Mouse (Mus musculus) neural tube, embryonic 13.5 days (tissue): ENCODE results near the gene Akr1b3. TPM values are rescaled to one million over a fixed set of nuclear protein-coding genes. Genes with fewer than 3 reads are reported as not detected.
A peak's percentile ranks its signal among the peaks of the same experiment; 100 is the strongest.
"Not testable (repeated sequence)": the region's sequence is repeated elsewhere in the genome, so short reads cannot be mapped to it uniquely, and the experiment has no call there.

Experiments used
- ATAC-seq: fragments of 200-750 bp; cut with Nextera tagmentation; 2 replicates; pipeline ENCODE4 v1.8.0; 2017; ENCODE audit warnings: low read depth, mild to moderate bottlenecking, moderate TSS enrichment, moderate library complexity
- H3K27ac ChIP-seq: fragments of 300-500 bp; sonication (generic); replicated peaks from 2 replicates; pipeline ENCODE4 v1.5.1; 2015; ENCODE audit warnings: moderate library complexity, mild to moderate bottlenecking, inconsistent platforms
- H3K27me3 ChIP-seq: fragments of 300-500 bp; sonication (generic); 2 replicates; pipeline ENCODE4 v1.6.1; 2015; ENCODE audit warnings: mild to moderate bottlenecking, inconsistent platforms
- H3K36me3 ChIP-seq: fragments of 300-500 bp; sonication (generic); 2 replicates; pipeline ENCODE4 v1.6.1; 2015; ENCODE audit warnings: mild to moderate bottlenecking, inconsistent platforms
- H3K4me1 ChIP-seq: fragments of 300-500 bp; sonication (generic); replicated peaks from 2 replicates; pipeline ENCODE4 v1.6.1; 2015; ENCODE audit warnings: inconsistent platforms
- H3K4me2 ChIP-seq: fragments of 300-500 bp; sonication (generic); 2 replicates; pipeline ENCODE4 v1.6.1; 2015; ENCODE audit warnings: inconsistent platforms, mild to moderate bottlenecking, moderate library complexity
- H3K4me3 ChIP-seq: fragments of 300-500 bp; sonication (generic); 2 replicates; pipeline ENCODE4 v1.5.1; 2015; ENCODE audit warnings: mild to moderate bottlenecking, inconsistent platforms
- H3K9ac ChIP-seq: fragments of 300-500 bp; sonication (generic); 2 replicates; pipeline ENCODE4 v1.6.1; 2015; ENCODE audit warnings: moderate library complexity, mild to moderate bottlenecking, inconsistent platforms
- H3K9me3 ChIP-seq: fragments of 300-500 bp; sonication (generic); 2 replicates; pipeline ENCODE4 v1.6.1; 2016; ENCODE audit warnings: inconsistent platforms
- WGBS: fragments of 180-500 bp; shearing (Covaris S2); methylation state at CpG from one replicate; pipeline ENCODE4 v1.1.7; 2015; 5-methylcytosine and 5-hydroxymethylcytosine counted together
- polyA plus RNA-seq: library from polyadenylated mRNA; unstranded; fragments of >200 nt; fragmentation: Nextera tagmentation; extraction: Ambion mirVana; gene quantifications from 2 replicates; pipeline ENCODE4 v1.2.1, GENCODE M21; 2015

The Akr1b3 gene
- polyA plus RNA-seq, 1 experiment from 2014 or later: 109 TPM

DNA sequence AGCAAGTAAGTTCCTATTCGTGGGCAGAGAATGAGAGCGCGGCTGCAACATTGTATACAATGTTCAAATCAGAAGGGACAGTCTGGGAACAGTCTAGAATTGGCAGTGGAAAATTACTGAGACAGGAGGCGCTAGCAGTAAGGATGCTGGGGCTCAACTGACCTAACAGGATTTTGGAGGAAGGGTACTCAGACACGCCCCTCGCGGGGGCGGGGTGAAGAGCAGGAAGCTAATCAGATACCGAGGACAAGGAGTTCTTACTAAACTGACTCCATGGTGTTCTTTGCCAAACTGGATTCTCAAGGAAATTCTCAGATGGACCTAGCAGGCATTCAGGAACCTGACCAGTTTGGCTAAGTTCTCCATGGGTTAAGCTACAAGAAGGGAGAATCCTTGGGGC is 27.7 kb upstream of the Akr1b3 start:
- no peak overlapping the region for H3K9ac ChIP-seq
- WGBS: 32% methylated on average over 9 of the region's 9 CpGs

DNA sequence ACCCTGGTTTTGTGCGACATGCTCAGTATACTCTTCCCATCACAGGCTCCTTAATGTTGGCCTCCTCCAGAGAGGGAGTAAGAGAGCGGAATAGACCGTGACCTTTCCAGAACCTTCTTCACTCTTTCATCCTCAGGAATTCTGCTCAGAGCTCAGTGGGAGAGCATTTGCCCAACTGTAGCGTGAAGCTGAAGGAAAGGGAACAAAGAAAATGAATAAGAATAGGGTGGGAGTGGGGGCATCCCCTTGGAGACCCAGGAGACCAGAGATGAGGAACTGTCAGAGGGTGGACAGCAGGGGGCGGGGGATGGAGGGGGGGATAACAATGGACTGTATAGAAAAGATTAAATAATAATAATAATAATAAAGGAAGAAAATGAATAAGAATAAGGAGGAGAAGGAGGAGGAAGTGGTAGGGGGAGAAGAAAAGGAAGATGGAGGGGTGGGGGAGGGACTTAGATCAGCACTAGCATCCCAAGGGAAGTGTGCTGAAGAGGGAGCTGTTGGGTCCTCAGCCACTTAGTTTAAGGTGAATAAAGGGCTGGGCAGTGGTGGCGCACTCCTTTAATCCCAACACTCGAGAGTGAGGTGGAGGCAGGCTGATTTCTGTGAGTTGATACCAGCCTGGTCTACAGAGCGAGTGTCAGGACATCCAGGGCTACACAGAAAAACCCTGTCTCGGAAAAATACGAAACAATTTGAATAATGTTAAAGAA is 27.0 kb upstream of the Akr1b3 start:
- Histone ChIP-seq H3K27ac (no peak overlapping the region), H3K9me3 (no peaks in the 10 kb centered on the region), H3K27me3 (no peaks in the 10 kb centered on the region), H3K9ac (no peak overlapping the region), H3K36me3 (no peaks in the 10 kb centered on the region), H3K4me1 (peaks cover 10% of the 10 kb centered on the region; the same call in 1 of the 2 replicates), H3K4me2 (no peak overlapping the region), H3K4me3 (no peak overlapping the region)
- 47% methylated on average over 10 of the region's 10 CpGs for WGBS
- ATAC-seq: no peak

More for the DNA sequence above, 27.7 kb upstream of the Akr1b3 start:
- no peaks in the 10 kb centered on the region for H3K27me3 ChIP-seq
- H3K9me3 ChIP-seq: no peaks in the 10 kb centered on the region
- H3K27ac ChIP-seq: no peak overlapping the region
- no peak for ATAC-seq
- no peak overlapping the region for H3K4me2 ChIP-seq
- H3K4me1 ChIP-seq: peaks cover 10% of the 10 kb centered on the region; the same call in 1 of the 2 replicates
- H3K36me3 ChIP-seq: no peaks in the 10 kb centered on the region
- no peak overlapping the region for H3K4me3 ChIP-seq

DNA sequence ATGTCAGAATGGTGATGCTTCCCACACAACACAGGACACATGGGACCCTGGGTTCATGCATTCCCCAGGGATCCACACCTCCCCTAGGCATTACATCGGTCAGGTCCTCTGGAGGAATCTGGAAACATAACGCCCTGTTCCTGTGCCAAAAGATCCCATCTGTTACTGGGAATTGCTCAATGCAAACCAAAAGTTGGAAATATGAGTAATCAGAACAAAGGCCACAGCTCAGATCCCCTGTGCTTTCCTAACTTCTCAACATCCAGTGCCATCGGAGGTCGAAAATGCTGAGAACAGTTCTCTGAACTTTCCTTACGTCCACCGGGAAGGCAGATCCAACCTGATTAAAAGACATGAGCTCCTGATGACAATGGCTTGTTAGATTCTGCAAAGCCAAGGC is 26.1 kb upstream of the Akr1b3 start:
- no peaks in the 10 kb centered on the region for H3K27me3 ChIP-seq
- 87% methylated on average over 6 of the region's 6 CpGs for WGBS
- H3K4me2 ChIP-seq: no peak overlapping the region
- no peaks in the 10 kb centered on the region for H3K9me3 ChIP-seq
- H3K4me1 ChIP-seq: peaks cover 10% of the 10 kb centered on the region; the same call in 1 of the 2 replicates
- no peak overlapping the region for H3K4me3 ChIP-seq
- ATAC-seq: no peak
- H3K9ac ChIP-seq: no peak overlapping the region
- no peaks in the 10 kb centered on the region for H3K36me3 ChIP-seq
- H3K27ac ChIP-seq: no peak overlapping the region

DNA sequence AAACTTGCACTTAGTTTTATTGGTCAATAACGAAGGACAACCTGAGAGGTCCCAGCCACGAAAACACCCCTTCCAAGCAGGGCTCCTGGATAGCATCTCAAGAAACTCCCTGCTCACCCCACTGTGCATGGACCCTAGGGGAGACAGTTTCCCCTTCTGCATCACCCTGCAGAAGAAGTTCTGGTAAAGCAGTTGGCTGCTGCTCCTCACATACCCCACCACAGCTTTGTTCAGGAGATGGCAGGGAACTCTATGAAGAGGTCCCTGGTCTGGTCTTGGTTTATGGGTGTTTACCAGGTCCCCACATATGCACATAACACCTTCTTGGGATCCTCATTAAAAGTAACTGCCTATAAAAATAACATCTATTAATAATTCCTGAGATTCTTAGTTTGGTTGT is 25.2 kb upstream of the Akr1b3 start:
- H3K9me3 ChIP-seq: no peaks in the 10 kb centered on the region
- ATAC-seq: no peak
- WGBS: 90% methylated on average over 2 of the region's 2 CpGs
- H3K4me3 ChIP-seq: no peak overlapping the region
- H3K36me3 ChIP-seq: no peaks in the 10 kb centered on the region
- peaks cover 10% of the 10 kb centered on the region; the same call in 1 of the 2 replicates for H3K4me1 ChIP-seq
- H3K27me3 ChIP-seq: no peaks in the 10 kb centered on the region
- H3K27ac ChIP-seq: no peak overlapping the region
- H3K4me2 ChIP-seq: no peak overlapping the region
- H3K9ac ChIP-seq: no peak overlapping the region

DNA sequence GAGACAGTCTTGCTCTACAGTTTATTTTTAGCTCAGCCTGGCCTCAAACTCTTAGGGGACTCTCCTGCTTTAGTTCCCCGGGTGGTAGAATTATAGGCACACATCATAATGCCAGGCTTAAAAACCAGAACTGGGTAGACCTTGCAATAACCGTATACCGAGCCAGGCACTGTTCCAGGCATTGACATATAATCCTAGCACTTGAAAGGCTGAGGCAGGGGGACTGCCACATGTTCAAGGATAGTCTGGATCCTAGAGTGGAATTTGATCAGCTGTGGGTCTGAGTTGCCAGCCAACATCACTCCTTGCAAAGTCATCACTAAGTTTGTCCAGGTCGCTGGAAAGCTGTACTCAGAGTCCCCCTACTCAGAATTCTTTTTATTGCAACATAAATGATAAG is 24.7 kb upstream of the Akr1b3 start:
- H3K4me2 ChIP-seq: no peak overlapping the region
- H3K9ac ChIP-seq: no peak overlapping the region
- H3K27me3 ChIP-seq: no peaks in the 10 kb centered on the region
- ATAC-seq: no peak
- H3K36me3 ChIP-seq: no peaks in the 10 kb centered on the region
- no peak overlapping the region for H3K27ac ChIP-seq
- no peak overlapping the region for H3K4me3 ChIP-seq
- peaks cover 10% of the 10 kb centered on the region; the same call in 1 of the 2 replicates for H3K4me1 ChIP-seq
- WGBS: 88% methylated on average over 4 of the region's 4 CpGs
- no peaks in the 10 kb centered on the region for H3K9me3 ChIP-seq

DNA sequence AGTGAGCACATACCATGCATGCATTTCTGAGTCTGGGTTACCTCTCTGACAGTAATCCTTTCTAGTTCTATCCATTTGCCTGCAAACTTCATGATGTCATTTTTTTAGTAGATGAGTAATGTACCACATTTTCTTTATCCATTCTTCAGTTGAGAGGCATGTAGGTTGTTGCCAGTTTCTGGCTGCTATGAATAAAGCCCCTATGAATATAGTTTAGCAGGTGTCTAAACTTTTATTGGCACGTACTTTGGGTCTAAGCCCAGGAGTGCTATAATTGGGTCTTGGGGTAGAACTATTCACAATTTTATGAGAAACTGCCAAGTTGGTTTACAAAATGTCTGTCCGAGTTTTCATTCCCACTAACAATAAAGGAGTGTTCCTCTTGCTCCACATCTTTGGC is 20.5 kb upstream of the Akr1b3 start:
- ATAC-seq: no peak
- Histone ChIP-seq H3K9me3 (no peaks in the 10 kb centered on the region), H3K4me2 (no peak overlapping the region), H3K4me1 (no peaks in the 10 kb centered on the region), H3K9ac (no peak overlapping the region), H3K4me3 (no peak overlapping the region), H3K27ac (no peak overlapping the region), H3K27me3 (no peaks in the 10 kb centered on the region), H3K36me3 (no peaks in the 10 kb centered on the region)
- WGBS: 87% methylated on average over 2 of the region's 2 CpGs

DNA sequence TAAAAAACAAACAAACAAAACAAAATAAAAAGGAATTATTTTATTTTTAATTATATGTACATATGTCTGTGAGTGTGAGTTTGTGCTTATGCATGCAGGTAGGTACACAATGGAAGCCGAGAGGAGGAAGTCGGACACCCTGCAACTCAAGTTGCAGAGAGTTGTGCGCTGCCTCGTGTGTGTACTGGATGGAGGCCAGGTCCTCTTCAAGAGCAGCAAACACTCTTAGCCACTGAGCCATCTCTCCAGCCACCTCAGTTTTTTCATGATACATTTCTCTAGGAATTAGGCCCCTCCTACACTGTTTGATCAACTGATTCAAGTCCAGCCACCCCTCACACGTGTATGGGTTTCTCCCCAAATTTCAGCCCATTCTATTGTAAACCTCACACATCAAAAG is 17.4 kb upstream of the Akr1b3 start:
- H3K9ac ChIP-seq: no peak overlapping the region
- H3K36me3 ChIP-seq: no peaks in the 10 kb centered on the region
- ATAC-seq: no peak
- no peaks in the 10 kb centered on the region for H3K4me1 ChIP-seq
- no peak overlapping the region for H3K4me2 ChIP-seq
- H3K27ac ChIP-seq: no peak overlapping the region
- no peak overlapping the region for H3K4me3 ChIP-seq
- H3K9me3 ChIP-seq: no peaks in the 10 kb centered on the region
- H3K27me3 ChIP-seq: no peaks in the 10 kb centered on the region
- 88% methylated on average over 5 of the region's 5 CpGs for WGBS

DNA sequence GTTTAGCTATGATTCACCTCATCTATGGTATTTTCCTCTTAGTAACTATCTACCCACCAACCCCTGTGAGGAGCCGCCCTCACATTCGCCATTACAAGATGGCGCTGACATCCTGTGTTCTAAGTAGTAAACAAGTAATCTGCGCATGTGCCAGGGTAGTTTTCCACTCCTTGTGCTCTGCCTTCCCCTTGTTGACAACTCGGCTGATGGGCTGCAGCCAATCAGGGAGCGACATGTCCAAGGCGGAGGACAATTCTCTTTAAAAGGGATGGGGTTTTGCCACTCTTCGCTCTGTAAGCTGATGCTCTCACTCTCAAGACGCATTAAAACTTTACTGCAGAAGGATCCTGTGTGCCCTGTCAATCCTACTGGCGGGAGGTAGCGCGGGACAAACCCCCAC is 14.5 kb upstream of the Akr1b3 start:
- not testable (repeated sequence) for H3K9me3 ChIP-seq, H3K36me3 ChIP-seq, H3K27ac ChIP-seq, H3K4me2 ChIP-seq, H3K9ac ChIP-seq, H3K4me1 ChIP-seq, H3K4me3 ChIP-seq, H3K27me3 ChIP-seq, ATAC-seq
- 88% methylated on average over 12 of the region's 12 CpGs for WGBS

DNA sequence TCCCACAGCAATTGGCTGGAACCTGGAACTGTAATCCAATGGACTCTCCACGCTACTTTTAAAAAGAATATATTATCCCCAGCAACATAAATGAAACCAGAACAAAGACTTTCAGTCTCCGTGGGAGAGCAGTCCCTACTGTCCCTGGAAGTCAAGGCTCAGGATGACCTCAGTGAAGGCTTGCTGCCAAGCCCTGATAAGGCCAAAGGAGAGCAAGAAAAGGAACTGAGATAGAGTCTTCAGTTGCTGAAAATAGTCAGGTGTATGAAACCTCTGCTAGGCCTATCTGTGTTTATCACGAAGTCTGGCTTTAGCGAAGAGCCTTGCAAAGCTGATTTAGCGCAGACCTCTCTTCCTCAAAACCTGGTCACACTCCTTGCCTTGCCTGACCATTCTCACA is 14.1 kb upstream of the Akr1b3 start:
- no peaks in the 10 kb centered on the region for H3K36me3 ChIP-seq
- H3K4me2 ChIP-seq: no peak overlapping the region
- H3K4me1 ChIP-seq: no peaks in the 10 kb centered on the region
- H3K4me3 ChIP-seq: no peak overlapping the region
- H3K9me3 ChIP-seq: no peaks in the 10 kb centered on the region
- no peaks in the 10 kb centered on the region for H3K27me3 ChIP-seq
- no peak for ATAC-seq
- H3K27ac ChIP-seq: no peak overlapping the region
- 86% methylated on average over 5 of the region's 5 CpGs for WGBS
- H3K9ac ChIP-seq: no peak overlapping the region

DNA sequence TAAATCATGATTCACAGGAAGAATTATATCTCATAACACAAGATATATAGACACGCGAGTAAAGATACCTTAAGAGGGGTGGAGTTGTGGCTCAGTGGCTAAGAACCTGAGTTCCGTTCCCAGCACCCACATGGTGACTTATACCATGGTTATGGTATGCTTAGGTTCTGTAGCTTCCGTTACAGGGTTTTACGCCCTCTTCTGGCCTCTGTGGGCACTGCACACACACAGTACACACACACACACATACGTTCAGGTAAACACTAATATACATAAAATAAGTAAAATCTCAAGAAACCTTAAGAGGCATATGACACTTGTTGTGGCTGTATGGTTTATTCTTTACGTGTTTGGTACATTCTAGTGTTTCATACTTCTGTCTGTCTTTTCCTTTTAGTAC is 4.8 kb upstream of the Akr1b3 start:
- ATAC-seq: no peak
- Histone ChIP-seq H3K9me3 (no peaks in the 10 kb centered on the region), H3K27ac (no peak overlapping the region), H3K9ac (no peak overlapping the region), H3K4me1 (peaks cover 7% of the 10 kb centered on the region; the same call in 1 of the 2 replicates), H3K4me3 (no peak overlapping the region), H3K36me3 (no peaks in the 10 kb centered on the region), H3K27me3 (no peaks in the 10 kb centered on the region), H3K4me2 (no peak overlapping the region)
- WGBS: 95% methylated on average over 7 of the region's 7 CpGs

DNA sequence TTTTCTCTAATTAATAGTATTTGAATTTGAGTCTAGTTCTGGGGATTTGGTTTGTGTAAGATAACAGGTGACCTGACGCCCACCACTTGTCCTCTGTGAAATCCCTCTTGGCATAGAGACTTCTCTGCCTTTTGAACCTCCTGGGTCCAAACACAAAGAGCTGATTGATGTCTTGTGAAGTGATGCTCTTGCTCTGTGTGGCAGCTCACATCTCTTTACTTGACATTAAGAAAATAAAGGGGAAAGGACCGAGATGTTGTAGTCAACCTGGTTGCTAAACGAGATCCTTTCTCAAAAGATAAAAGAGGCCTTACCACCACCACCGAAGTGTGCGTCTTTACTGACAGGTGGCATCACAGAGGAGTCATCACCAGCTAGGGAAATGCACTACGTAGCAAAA is 1.4 kb upstream of the Akr1b3 start:
- Histone ChIP-seq H3K4me2 (no peak overlapping the region), H3K27ac (no peak overlapping the region), H3K36me3 (no peaks in the 10 kb centered on the region), H3K27me3 (no peaks in the 10 kb centered on the region), H3K9ac (no peak overlapping the region), H3K4me3 (no peak overlapping the region), H3K4me1 (peaks cover 23% of the 10 kb centered on the region), H3K9me3 (no peaks in the 10 kb centered on the region)
- WGBS: 82% methylated on average over 6 of the region's 6 CpGs
- ATAC-seq: no peak

DNA sequence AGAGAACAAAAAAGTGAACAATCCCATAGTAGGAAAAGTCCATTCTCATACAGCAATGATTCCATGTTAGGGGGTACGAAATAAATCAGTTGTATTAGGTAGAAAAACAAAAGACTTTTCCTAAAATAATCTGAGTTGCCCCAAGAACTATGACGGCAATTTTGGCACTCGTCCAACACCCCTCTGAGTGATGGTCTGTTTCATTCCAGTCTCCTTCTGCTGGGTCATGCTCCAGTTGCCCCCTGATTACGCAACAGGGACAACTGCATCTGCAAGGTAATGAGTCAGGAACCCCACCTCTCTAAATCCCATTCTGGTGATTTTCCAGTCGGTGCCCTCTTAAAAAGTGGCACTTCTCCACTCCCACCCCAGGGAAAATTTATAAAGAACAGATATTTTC is 894 bp upstream of the Akr1b3 start:
- no peaks in the 10 kb centered on the region for H3K27me3 ChIP-seq
- H3K4me2 ChIP-seq: peak overlapping the region; percentile 73; the same call in 1 of the 2 replicates
- no peaks in the 10 kb centered on the region for H3K36me3 ChIP-seq
- 57% methylated on average over 5 of the region's 5 CpGs for WGBS
- peaks cover 26% of the 10 kb centered on the region for H3K4me1 ChIP-seq
- no peak overlapping the region for H3K9ac ChIP-seq
- no peak overlapping the region for H3K27ac ChIP-seq
- no peak for ATAC-seq
- H3K9me3 ChIP-seq: no peaks in the 10 kb centered on the region
- H3K4me3 ChIP-seq: no peak overlapping the region

DNA sequence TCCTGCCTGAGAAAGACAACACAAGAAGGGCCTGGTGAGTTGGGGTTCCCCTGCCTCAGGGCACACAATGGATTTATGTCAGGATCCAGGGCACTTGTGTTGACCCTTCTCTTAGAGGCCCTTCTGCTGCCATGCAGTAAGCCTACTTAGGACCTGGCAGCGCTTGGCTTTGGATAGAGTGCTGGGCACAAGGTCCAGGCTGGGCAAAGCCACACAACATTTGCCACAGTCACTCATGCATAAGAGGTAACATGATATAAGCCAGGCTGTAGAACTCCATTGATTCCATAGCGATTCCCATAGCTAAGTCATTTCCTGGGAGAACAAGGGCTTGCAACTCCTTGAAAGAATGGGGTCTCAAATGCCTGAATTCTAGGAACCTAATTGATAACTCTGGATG is 3.4 kb downstream of the Akr1b3 start:
- H3K4me1 ChIP-seq: peaks cover 26% of the 10 kb centered on the region
- 98% methylated on average over 2 of the region's 2 CpGs for WGBS
- H3K27ac ChIP-seq: no peak overlapping the region
- ATAC-seq: no peak
- H3K4me2 ChIP-seq: no peak overlapping the region
- no peak overlapping the region for H3K4me3 ChIP-seq
- no peak overlapping the region for H3K9ac ChIP-seq
- no peaks in the 10 kb centered on the region for H3K9me3 ChIP-seq
- peaks cover 35% of the 10 kb centered on the region for H3K36me3 ChIP-seq
- no peaks in the 10 kb centered on the region for H3K27me3 ChIP-seq
